Mouse (Mus musculus) monocyte, adult 2 months (primary cell): ENCODE measurements around the gene Ccdc124.
A peak's percentile ranks its signal among the peaks of the same experiment; 100 is the strongest.
"Not testable (repeated sequence)": the region's sequence is repeated elsewhere in the genome, so short reads cannot be mapped to it uniquely, and the experiment has no call there.

Source experiments
- DNase-seq, 2 experiments: peaks; one replicate each; pipeline ENCODE4 v3.0.0; 2022; ENCODE audit warnings: low spot score in 2 of 2, low read depth in 1 of 2

Gene Ccdc124

GRCm38 (mm10) chr8:70825816-70826215 is 47.9 kb downstream of the Ccdc124 start:
- no peak for DNase-seq

DNA sequence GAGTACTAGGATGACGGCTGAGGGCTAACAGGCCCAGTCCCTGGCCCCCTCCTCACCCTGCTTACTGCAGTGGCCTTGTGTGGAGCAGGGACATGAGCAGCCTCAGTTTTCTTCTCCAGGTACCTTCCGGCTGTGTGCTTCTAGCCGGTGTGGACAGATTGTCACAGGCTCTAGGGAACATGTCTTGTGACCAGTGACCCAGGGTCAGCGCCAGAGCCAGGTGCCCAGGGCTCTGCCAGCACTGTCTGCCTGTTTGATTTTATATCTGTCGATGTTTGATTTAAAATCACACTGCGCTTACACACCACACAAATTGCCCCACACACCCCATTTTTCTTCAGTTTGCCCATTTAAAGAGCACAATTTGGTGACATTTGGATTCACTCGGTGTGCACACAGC is 49.9 kb downstream of the Ccdc124 start:
- no peak for DNase-seq

DNA sequence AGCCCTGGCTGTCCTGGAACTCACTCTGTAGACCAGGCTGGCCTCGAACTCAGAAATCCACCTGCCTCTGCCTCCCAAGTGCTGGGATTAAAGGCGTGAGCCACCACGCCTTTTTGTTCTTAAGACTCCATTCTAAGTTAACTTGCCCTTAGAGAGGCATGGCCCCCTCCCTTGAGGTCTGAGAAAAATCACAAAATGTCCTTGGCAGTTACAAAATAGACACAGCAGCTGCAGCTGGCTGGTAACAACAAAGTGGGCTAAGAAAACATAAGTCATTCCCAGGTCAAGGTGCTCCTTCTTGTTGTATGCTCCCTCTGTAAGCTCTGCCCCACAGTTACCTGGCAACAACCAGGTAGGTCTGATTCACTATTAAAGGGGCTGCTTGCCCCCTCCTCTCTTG is 51.1 kb downstream of the Ccdc124 start:
- DNase-seq: not testable (repeated sequence)

DNA sequence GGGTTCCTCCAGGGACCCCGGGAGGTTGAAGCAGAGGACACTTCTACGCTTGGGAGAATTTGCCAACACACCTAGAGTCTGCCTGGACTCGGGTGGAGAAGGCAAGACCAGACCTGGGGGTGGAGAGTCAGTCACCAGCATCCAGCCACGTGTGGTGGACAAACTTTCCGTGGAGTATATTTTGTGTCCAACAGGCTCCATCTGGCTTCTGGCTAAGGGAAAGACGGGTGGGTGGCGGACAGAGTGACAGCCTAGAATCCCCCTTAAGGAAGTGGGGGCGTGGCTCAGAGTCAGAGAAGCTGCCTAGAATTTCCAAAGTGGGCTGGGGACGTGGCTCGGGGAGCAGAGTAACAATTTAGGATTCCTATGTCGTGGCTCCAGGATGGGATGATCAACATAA is 51.7 kb downstream of the Ccdc124 start:
- DNase-seq: no peak

GRCm38 (mm10) chr8:70821399-70821962 is 52.3 kb downstream of the Ccdc124 start:
- peak in 1 of 2 experiments; percentile 62 for DNase-seq

- no peak for DNase-seq
Measured at GRCm38 (mm10) chr8:70820101-70820935, 53.4 kb downstream of the Ccdc124 start.
